Mouse (Mus musculus) testis, adult 2 months (tissue): ENCODE results near the gene Gm49403. TPM values are rescaled to one million over a fixed set of nuclear protein-coding genes. Genes with fewer than 3 reads are reported as not detected.

ENCODE experiments used
- H3K27ac ChIP-seq: fragments of 200-500 bp; 2 replicates; pipeline ENCODE4 v1.5.1; 2012; ENCODE audit warnings: low read depth, low read length; ENCODE audit not compliant: control insufficient read depth, insufficient read depth
- H3K27me3 ChIP-seq: fragments of 200-500 bp; 2 replicates; pipeline ENCODE4 v1.6.1; 2012; ENCODE audit warnings: mild to moderate bottlenecking, low read length, moderate library complexity; ENCODE audit not compliant: control insufficient read depth, insufficient read depth
- H3K36me3 ChIP-seq: fragments of 200-500 bp; 2 replicates; pipeline ENCODE4 v1.6.1; 2012; ENCODE audit warnings: mild to moderate bottlenecking, low read length; ENCODE audit not compliant: control insufficient read depth, insufficient read depth
- H3K4me1 ChIP-seq: fragments of 200-500 bp; 2 replicates; pipeline ENCODE4 v1.6.1; 2012; ENCODE audit warnings: low read length; ENCODE audit not compliant: control insufficient read depth, insufficient read depth
- H3K4me3 ChIP-seq: fragments of 200-500 bp; 2 replicates; pipeline ENCODE4 v1.5.1; 2012; ENCODE audit warnings: low read depth, mild to moderate bottlenecking, low read length, moderate library complexity, mixed read lengths; ENCODE audit not compliant: control insufficient read depth
- CTCF ChIP-seq: fragments of 200-500 bp; IDR thresholded peaks from 2 replicates; pipeline ENCODE4 v1.5.1; 2012; ENCODE audit warnings: low read depth, mild to moderate bottlenecking, inconsistent platforms, low read length, moderate library complexity; ENCODE audit not compliant: control insufficient read depth, insufficient read depth, insufficient replicate concordance
- POLR2A ChIP-seq: fragments of 200-500 bp; IDR thresholded peaks from 2 replicates; pipeline ENCODE4 v1.6.1; 2012; ENCODE audit warnings: low read depth, mild to moderate bottlenecking, inconsistent platforms, low read length, moderate library complexity; ENCODE audit not compliant: control insufficient read depth
- polyA plus RNA-seq: library from polyadenylated mRNA; depleted of rRNA; stranded (reverse); fragments of >200 nt; gene quantifications from 2 replicates; pipeline ENCODE4 v1.2.3, GENCODE M21; 2012

Gm49403 gene
- polyA plus RNA-seq, 1 experiment = not detected

- Histone ChIP-seq H3K36me3 (peaks cover 2% of the 10 kb centered on the region; the same call in 1 of the 2 replicates), H3K27me3 (no peaks in the 10 kb centered on the region), H3K4me3 (peak overlapping the region; percentile 79), H3K4me1 (peaks cover 18% of the 10 kb centered on the region), H3K27ac (no peak overlapping the region)
- TF ChIP-seq CTCF (no peak), POLR2A (no peak)
Measured at GRCm38 (mm10) chr19:8841012-8841411, 42.7 kb upstream of the Gm49403 start.

GRCm38 (mm10) chr19:8842961-8843360, 40.8 kb upstream of the Gm49403 start:
- Histone ChIP-seq H3K27ac (no peak overlapping the region), H3K4me3 (no peak overlapping the region), H3K36me3 (peaks cover 2% of the 10 kb centered on the region; the same call in 1 of the 2 replicates), H3K4me1 (peaks cover 15% of the 10 kb centered on the region), H3K27me3 (no peaks in the 10 kb centered on the region)
- no peak for TF ChIP-seq POLR2A
- no peak for TF ChIP-seq CTCF

GRCm38 (mm10) chr19:8844371-8845129, 39.2 kb upstream of the Gm49403 start:
- H3K4me1 ChIP-seq = peaks cover 4% of the 10 kb centered on the region
- peaks cover 2% of the 10 kb centered on the region; the same call in 1 of the 2 replicates for H3K36me3 ChIP-seq
- no peak overlapping the region for H3K27ac ChIP-seq
- H3K27me3 ChIP-seq = no peaks in the 10 kb centered on the region
- H3K4me3 ChIP-seq = no peak overlapping the region
- TF ChIP-seq POLR2A (no peak), CTCF (no peak)

- Histone ChIP-seq H3K4me1 (peaks cover 11% of the 10 kb centered on the region), H3K27ac (no peak overlapping the region), H3K27me3 (no peaks in the 10 kb centered on the region), H3K4me3 (no peak overlapping the region), H3K36me3 (no peaks in the 10 kb centered on the region)
- TF ChIP-seq POLR2A = no peak
- TF ChIP-seq CTCF = no peak
Measured at GRCm38 (mm10) chr19:8848356-8848755, 35.4 kb upstream of the Gm49403 start.

- no peak within 1 kb of the TSS for H3K4me3 ChIP-seq
- H3K36me3 ChIP-seq = no peaks in the 10 kb centered on the region
- no peak for TF ChIP-seq POLR2A
- no peak for TF ChIP-seq CTCF
- H3K27me3 ChIP-seq = no peaks in the 10 kb centered on the region
- no peak within 1 kb of the TSS for H3K27ac ChIP-seq
- peaks cover 11% of the 10 kb centered on the region for H3K4me1 ChIP-seq
Measured at GRCm38 (mm10) chr19:8850402-8850901, 33.3 kb upstream of the Gm49403 start, which contains the start of gene Lrrn4cl. Gene Lrrn4cl, plus strand, starts transcription at chr19:8850768.

- peaks cover 11% of the 10 kb centered on the region for H3K4me1 ChIP-seq
- H3K4me3 ChIP-seq = no peak overlapping the region
- no peak for TF ChIP-seq POLR2A
- TF ChIP-seq CTCF = no peak
- H3K27ac ChIP-seq = no peak overlapping the region
- no peaks in the 10 kb centered on the region for H3K27me3 ChIP-seq
- H3K36me3 ChIP-seq = no peaks in the 10 kb centered on the region
Measured at GRCm38 (mm10) chr19:8851639-8852038, 32.1 kb upstream of the Gm49403 start.

GRCm38 (mm10) chr19:8852236-8852928, 31.3 kb upstream of the Gm49403 start:
- Histone ChIP-seq H3K36me3 (no peaks in the 10 kb centered on the region), H3K27ac (no peak overlapping the region), H3K4me3 (no peak overlapping the region), H3K27me3 (no peaks in the 10 kb centered on the region), H3K4me1 (peaks cover 11% of the 10 kb centered on the region)
- TF ChIP-seq CTCF = no peak
- TF ChIP-seq POLR2A = no peak
